Mouse (Mus musculus) 3134 (cell line): ENCODE results near the gene Slc46a1.
A peak's percentile ranks its signal among the peaks of the same experiment; 100 is the strongest.

Source experiments
- DNase-seq: peaks from one replicate; pipeline ENCODE4 v3.0.0-alpha.2; 2011; ENCODE audit warnings: low spot score; ENCODE audit not compliant: insufficient read length; ENCODE audit errors: extremely low read depth

The Slc46a1 gene

GRCm38 (mm10) chr11:78465568-78466180 lies at the start of gene Slc46a1:
TSS of gene Slc46a1 (plus strand) at chr11:78465697.
- DNase-seq: peak; percentile 86

- DNase-seq: no peak
Observed at GRCm38 (mm10) chr11:78416854-78417253, 48.6 kb upstream of the Slc46a1 start.

- DNase-seq: no peak
Observed at GRCm38 (mm10) chr11:78420263-78420889, 45.1 kb upstream of the Slc46a1 start.

- DNase-seq: no peak
Observed at GRCm38 (mm10) chr11:78421201-78422009, 44.1 kb upstream of the Slc46a1 start.

GRCm38 (mm10) chr11:78422055-78422819 lies 43.3 kb upstream of the Slc46a1 start, which contains the start of gene Slc13a2:
TSS of gene Slc13a2 (minus strand) at chr11:78422217.
- no peak for DNase-seq

- no peak for DNase-seq
Observed at GRCm38 (mm10) chr11:78424352-78424751, 41.1 kb upstream of the Slc46a1 start.

GRCm38 (mm10) chr11:78425572-78425971 lies 39.9 kb upstream of the Slc46a1 start:
- no peak for DNase-seq

- DNase-seq: no peak
Observed at GRCm38 (mm10) chr11:78427655-78428054, 37.8 kb upstream of the Slc46a1 start.

- no peak for DNase-seq
Observed at GRCm38 (mm10) chr11:78428309-78428708, 37.2 kb upstream of the Slc46a1 start.

- DNase-seq: no peak
Observed at GRCm38 (mm10) chr11:78430195-78430878, 35.2 kb upstream of the Slc46a1 start.

- DNase-seq: no peak
Observed at GRCm38 (mm10) chr11:78431176-78431575, 34.3 kb upstream of the Slc46a1 start.

- no peak for DNase-seq
Observed at GRCm38 (mm10) chr11:78434052-78434451, 31.4 kb upstream of the Slc46a1 start.

- DNase-seq: peak; percentile 26
Observed at GRCm38 (mm10) chr11:78435776-78436349, 29.6 kb upstream of the Slc46a1 start.

GRCm38 (mm10) chr11:78437182-78437581 lies 28.3 kb upstream of the Slc46a1 start:
- DNase-seq: no peak

GRCm38 (mm10) chr11:78438399-78438930 lies 27.0 kb upstream of the Slc46a1 start:
- no peak for DNase-seq

GRCm38 (mm10) chr11:78443115-78443514 lies 22.4 kb upstream of the Slc46a1 start:
- DNase-seq: no peak

GRCm38 (mm10) chr11:78447168-78447567 lies 18.3 kb upstream of the Slc46a1 start:
- DNase-seq: peak; percentile 49

- no peak for DNase-seq
Observed at GRCm38 (mm10) chr11:78448242-78448641, 17.3 kb upstream of the Slc46a1 start.

- no peak for DNase-seq
Observed at GRCm38 (mm10) chr11:78450337-78450736, 15.2 kb upstream of the Slc46a1 start.

GRCm38 (mm10) chr11:78453675-78454074 lies 11.8 kb upstream of the Slc46a1 start:
- peak; percentile 36 for DNase-seq
